Mouse (Mus musculus) heart, embryonic 14.5 days (tissue): ENCODE results near the gene Ttc34. TPM values are rescaled to one million over a fixed set of nuclear protein-coding genes. Genes with fewer than 3 reads are reported as not detected.

Source experiments
- ATAC-seq: fragments of 200-750 bp; cut with Nextera tagmentation; 2 replicates; pipeline ENCODE4 v1.8.0; 2017; ENCODE audit warnings: low read depth, moderate TSS enrichment; ENCODE audit not compliant: insufficient number of reproducible peaks, insufficient read depth, low FRiP score
- H3K27ac ChIP-seq, 2 experiments: fragments of 200-500 bp in 1 of 2; fragments of 300-500 bp in 1 of 2; sonication (generic) in 1 of 2; replicated peaks in 1 of 2; 2 replicates each; pipeline ENCODE4 v1.5.1; 2012 to 2014; ENCODE audit warnings: low read depth in 2 of 2, low read length in 2 of 2, control low read depth in 1 of 2, mild to moderate bottlenecking in 1 of 2, mixed read lengths in 1 of 2; ENCODE audit not compliant: control insufficient read depth in 1 of 2, insufficient read depth in 1 of 2
- H3K27me3 ChIP-seq: fragments of 300-500 bp; sonication (generic); 2 replicates; pipeline ENCODE4 v1.6.1; 2014; ENCODE audit warnings: mild to moderate bottlenecking, low read length, control low read depth; ENCODE audit not compliant: control insufficient read depth, insufficient read depth
- H3K36me3 ChIP-seq: fragments of 300-500 bp; sonication (generic); 2 replicates; pipeline ENCODE4 v1.6.1; 2014; ENCODE audit warnings: mild to moderate bottlenecking, control low read depth, low read length, mixed read lengths; ENCODE audit not compliant: control insufficient read depth, insufficient read depth
- H3K4me1 ChIP-seq, 2 experiments: fragments of 200-500 bp in 1 of 2; fragments of 300-500 bp in 1 of 2; sonication (generic) in 1 of 2; 2 replicates each; pipeline ENCODE4 v1.6.1; 2012 to 2014; ENCODE audit warnings: low read length in 2 of 2, control low read depth in 1 of 2, mixed read lengths in 1 of 2; ENCODE audit not compliant: control insufficient read depth in 2 of 2, insufficient read depth in 2 of 2
- H3K4me2 ChIP-seq: fragments of 300-500 bp; sonication (generic); 2 replicates; pipeline ENCODE4 v1.6.1; 2014; ENCODE audit warnings: mild to moderate bottlenecking, low read length
- H3K4me3 ChIP-seq, 2 experiments: fragments of 200-500 bp in 1 of 2; fragments of 300-500 bp in 1 of 2; sonication (generic) in 1 of 2; 2 replicates each; pipeline ENCODE4 v1.5.1; 2012 to 2014; ENCODE audit warnings: low read length in 2 of 2, mild to moderate bottlenecking in 2 of 2, control low read depth in 1 of 2, low read depth in 1 of 2, moderate library complexity in 1 of 2; ENCODE audit not compliant: control insufficient read depth in 1 of 2, insufficient read depth in 1 of 2
- H3K9ac ChIP-seq: fragments of 300-500 bp; sonication (generic); 2 replicates; pipeline ENCODE4 v1.6.1; 2014; ENCODE audit warnings: mild to moderate bottlenecking, low read length
- H3K9me3 ChIP-seq: fragments of 300-500 bp; sonication (generic); 2 replicates; pipeline ENCODE4 v1.6.1; 2016; ENCODE audit warnings: low read length, control low read depth; ENCODE audit not compliant: control insufficient read depth
- WGBS: fragments of 180-500 bp; shearing (Covaris S2); extraction: QIAGEN DNeasy Blood & Tissue Kit; methylation state at CpG from one replicate; pipeline ENCODE4 v1.1.7; 2014; 5-methylcytosine and 5-hydroxymethylcytosine counted together
- polyA plus RNA-seq: library from polyadenylated mRNA; unstranded; fragments of >200 nt; fragmentation: Nextera tagmentation; extraction: Ambion mirVana; gene quantifications from 2 replicates; pipeline ENCODE4 v1.2.1, GENCODE M21; 2014

Ttc34 gene
- polyA plus RNA-seq, 1 experiment from 2014 or later = 0.22 TPM

DNA sequence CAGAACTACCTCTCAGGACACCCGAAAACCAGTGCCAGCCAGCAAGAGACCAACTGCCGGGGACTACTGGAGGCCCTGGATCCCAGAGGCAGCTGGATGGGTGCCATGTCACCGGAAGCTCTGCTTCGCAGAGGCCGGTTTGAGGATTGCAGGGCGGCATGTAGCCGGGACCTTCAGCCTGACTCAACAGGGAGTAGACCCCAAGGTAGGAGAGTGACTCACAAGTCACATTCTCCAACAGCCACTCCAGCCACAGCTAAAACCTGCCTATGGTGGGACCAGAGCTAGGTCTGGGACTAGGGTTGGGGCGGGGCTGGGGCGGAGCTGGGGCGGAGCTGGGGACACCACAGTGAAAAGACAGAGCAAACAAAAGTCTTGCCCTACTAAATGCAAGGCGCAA, 2.1 kb downstream of the Ttc34 start:
- no peaks in the 10 kb centered on the region for H3K9me3 ChIP-seq
- no peak overlapping the region for H3K27ac ChIP-seq
- H3K27me3 ChIP-seq = no peaks in the 10 kb centered on the region
- H3K9ac ChIP-seq = no peak overlapping the region
- no peak overlapping the region for H3K4me3 ChIP-seq
- H3K4me2 ChIP-seq = no peak overlapping the region
- no peaks in the 10 kb centered on the region for H3K4me1 ChIP-seq
- ATAC-seq = no peak; the same call in 1 of the 2 replicates
- H3K36me3 ChIP-seq = no peaks in the 10 kb centered on the region
- WGBS = 45% methylated on average over 11 of the region's 11 CpGs

DNA sequence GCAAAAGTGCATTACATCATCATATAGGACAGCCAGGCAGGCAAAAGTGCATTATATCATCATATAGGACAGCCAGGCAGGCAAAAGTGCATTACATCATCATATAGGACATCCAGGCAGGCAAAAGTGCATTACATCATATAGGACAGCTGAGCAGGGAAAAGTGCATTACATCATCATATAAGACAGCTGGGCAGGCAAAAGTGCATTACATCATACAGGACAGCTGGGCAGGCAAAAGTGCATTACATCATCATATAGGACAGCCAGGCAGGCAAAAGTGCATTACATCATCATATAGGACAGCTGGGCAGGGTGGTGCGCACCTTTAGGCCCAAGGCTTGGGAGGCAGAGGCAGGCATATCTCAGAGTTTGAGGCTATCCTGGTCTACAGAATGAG, 15.4 kb downstream of the Ttc34 start:
- Histone ChIP-seq H3K4me1 (peaks cover 5% of the 10 kb centered on the region in 2 experiments; a peak in 3 of 4 replicates), H3K27me3 (peaks cover 37% of the 10 kb centered on the region), H3K9ac (no peak overlapping the region), H3K9me3 (0 out of 2 replicates have a peak, but pooled peaks cover 3% of the 10 kb centered on the region), H3K4me2 (no peak overlapping the region), H3K4me3 (no peak overlapping the region), H3K36me3 (no peaks in the 10 kb centered on the region), H3K27ac (no peak overlapping the region)
- ATAC-seq = no peak
- WGBS = 88% methylated on average over 1 of the region's 1 CpGs

DNA sequence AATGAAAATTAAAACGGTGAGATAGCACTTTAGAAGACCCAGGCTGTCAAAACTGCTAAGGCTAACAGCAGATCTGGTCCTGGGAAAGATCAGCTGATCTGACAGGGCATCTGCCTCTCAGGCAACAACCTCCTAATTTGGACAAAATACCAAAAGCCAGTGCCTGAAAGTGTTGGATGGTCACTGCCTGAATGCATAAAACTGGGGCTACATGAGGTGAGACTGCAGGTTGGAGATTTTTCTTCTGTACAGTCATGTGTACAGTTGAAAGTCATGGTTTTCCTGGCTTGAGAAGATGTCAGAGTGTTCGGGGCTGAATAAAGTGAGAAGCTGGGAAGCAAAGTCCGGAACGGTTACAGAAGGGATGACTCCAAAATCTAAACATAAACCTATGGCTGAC, 16.6 kb downstream of the Ttc34 start:
- H3K9ac ChIP-seq = no peak overlapping the region
- peaks cover 41% of the 10 kb centered on the region for H3K27me3 ChIP-seq
- no peak overlapping the region for H3K4me3 ChIP-seq
- no peak overlapping the region for H3K4me2 ChIP-seq
- H3K4me1 ChIP-seq = peaks cover 5% of the 10 kb centered on the region in 2 experiments; a peak in 3 of 4 replicates
- 0 out of 2 replicates have a peak, but pooled peaks cover 3% of the 10 kb centered on the region for H3K9me3 ChIP-seq
- ATAC-seq = no peak
- WGBS = 62% methylated on average over 4 of the region's 4 CpGs
- H3K27ac ChIP-seq = no peak overlapping the region
- H3K36me3 ChIP-seq = no peaks in the 10 kb centered on the region

DNA sequence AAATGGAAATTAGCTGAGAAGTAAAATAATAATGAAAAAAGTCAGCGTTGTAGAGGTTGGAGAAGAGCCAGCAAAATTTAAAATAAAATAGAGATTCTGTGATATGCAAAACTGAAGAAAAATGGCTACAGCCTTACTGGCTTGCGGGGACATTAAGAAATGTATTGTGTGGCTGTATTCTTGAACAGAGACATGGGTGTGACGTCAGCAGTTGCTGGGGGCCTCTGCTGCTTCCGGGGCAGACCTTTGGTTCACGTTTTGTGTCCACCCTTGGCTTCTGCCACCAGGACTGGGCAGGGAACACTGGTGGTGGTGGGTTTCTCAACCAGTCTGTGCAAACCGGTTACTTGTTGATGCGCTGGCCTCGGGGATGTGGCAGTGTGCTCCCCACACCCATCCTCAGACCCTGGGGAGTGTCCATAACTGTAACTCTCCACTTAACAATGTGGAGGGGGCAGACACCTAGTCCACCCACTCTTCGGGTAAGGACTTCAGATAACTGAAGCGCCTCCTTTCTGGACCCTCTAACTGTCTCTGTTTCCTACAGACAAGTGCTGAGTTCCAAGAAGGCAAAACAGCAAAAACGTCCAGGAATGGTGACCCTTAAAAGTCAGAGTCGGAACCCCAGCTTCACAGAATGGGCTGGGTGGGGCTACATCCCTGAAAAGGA, 17.6 kb downstream of the Ttc34 start:
- WGBS = 55% methylated on average over 12 of the region's 12 CpGs
- Histone ChIP-seq H3K4me2 (0 out of 2 replicates have a peak overlapping the region, but pooled peaks have one; percentile 83), H3K36me3 (no peaks in the 10 kb centered on the region), H3K27me3 (peaks cover 41% of the 10 kb centered on the region), H3K4me1 (peaks cover 5% of the 10 kb centered on the region in 2 experiments; a peak in 3 of 4 replicates), H3K9ac (no peak overlapping the region), H3K9me3 (0 out of 2 replicates have a peak, but pooled peaks cover 3% of the 10 kb centered on the region), H3K4me3 (no peak overlapping the region), H3K27ac (no peak overlapping the region)
- ATAC-seq = no peak

DNA sequence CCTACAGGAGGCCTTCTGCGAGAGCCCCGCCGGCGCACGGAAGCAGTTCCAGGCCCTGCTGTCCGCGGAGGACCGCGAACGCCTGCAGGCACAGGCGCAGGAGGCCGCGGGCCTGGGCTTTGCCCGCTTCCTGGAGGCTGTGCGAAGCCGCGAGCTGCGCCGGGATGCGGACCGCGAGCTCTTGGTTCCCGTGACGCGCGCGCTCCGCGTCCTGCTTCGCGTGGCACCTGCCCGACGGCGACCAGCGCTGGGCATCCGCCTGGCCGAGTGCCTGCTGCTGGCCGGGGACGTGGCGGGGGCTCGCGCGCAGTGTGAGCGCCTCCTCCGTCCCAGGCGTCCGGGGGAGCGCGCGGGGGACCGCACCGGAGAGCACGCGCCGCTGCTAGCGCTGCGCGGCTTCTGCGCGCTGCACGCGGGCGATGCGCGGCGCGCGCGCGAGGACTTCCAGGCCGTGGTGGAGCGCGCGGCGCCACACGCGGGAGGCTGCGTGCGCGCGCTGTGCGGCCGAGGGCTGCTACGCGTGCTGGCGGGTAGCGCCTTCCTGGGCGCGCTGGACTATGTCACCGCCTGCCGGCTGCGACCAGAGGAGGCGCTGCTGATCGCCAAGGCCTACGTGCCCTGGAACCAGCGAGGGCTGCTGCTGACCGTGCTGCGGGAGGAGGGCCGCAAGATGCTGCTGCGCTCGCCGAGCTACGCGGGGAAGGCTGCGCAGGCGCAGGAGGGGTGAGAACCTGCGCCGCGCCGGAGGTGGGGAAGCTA, 18.6 kb downstream of the Ttc34 start:
- peaks cover 41% of the 10 kb centered on the region for H3K27me3 ChIP-seq
- 0 out of 2 replicates have a peak, but pooled peaks cover 3% of the 10 kb centered on the region for H3K9me3 ChIP-seq
- peak; percentile 54; the same call in 1 of the 2 replicates for ATAC-seq
- H3K4me3 ChIP-seq = peak overlapping the region; percentile 51 to 56
- H3K9ac ChIP-seq = peak overlapping the region; percentile 54
- under 1% methylated on average over 101 of the region's 110 CpGs for whole genome bisulfite sequencing
- H3K4me1 ChIP-seq = peaks cover 5% of the 10 kb centered on the region in 2 experiments; a peak in 3 of 4 replicates
- H3K27ac ChIP-seq = no peak overlapping the region
- peak overlapping the region; percentile 83 for H3K4me2 ChIP-seq
- no peaks in the 10 kb centered on the region for H3K36me3 ChIP-seq

DNA sequence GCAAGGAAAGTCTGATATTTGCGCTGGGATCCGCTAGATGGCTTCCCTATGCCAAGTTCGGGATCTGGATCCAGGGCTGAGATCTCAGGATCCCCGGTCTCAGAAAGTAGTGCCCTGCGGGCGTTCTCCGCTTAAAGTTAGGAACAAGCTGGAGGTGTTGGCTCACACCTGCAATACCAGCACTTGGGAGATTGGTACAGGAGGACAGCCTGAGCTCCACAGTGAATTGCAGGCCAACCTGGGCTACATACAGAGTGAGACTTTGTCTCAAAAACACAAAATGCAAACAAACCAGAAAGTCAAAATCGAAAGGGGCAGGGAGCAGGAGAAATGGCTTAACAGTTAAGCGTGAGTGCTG, 19.2 kb downstream of the Ttc34 start:
- Histone ChIP-seq H3K9me3 (0 out of 2 replicates have a peak, but pooled peaks cover 3% of the 10 kb centered on the region), H3K36me3 (no peaks in the 10 kb centered on the region), H3K4me2 (peak overlapping the region; percentile 83), H3K27me3 (peaks cover 41% of the 10 kb centered on the region), H3K9ac (peak overlapping the region; percentile 54), H3K4me1 (peaks cover 5% of the 10 kb centered on the region in 2 experiments; a peak in 3 of 4 replicates), H3K4me3 (peak overlapping the region; percentile 51 to 56), H3K27ac (no peak overlapping the region)
- no peak for ATAC-seq
- WGBS = 17% methylated on average over 9 of the region's 9 CpGs

DNA sequence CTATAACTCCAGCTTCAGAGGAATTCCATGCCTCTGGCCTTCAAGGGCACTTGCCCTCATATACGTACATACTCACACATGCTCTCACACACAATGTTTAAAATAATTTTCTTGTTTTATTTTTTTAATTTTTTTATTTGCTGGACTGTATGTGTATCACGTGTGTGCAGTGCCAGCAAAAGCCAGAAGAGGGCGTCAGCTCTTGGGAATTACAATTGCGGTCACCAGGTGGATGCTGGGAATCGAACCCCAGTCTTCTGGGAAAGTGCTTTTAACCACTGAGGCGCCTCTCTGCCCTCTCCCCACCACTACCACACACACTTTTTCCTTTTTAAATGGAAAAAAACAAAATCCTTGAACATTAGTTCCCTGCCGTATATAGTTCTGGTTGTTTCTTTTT, 19.6 kb downstream of the Ttc34 start:
- H3K4me2 ChIP-seq = peak overlapping the region; percentile 83; the same call in 1 of the 2 replicates
- H3K9me3 ChIP-seq = 0 out of 2 replicates have a peak, but pooled peaks cover 3% of the 10 kb centered on the region
- WGBS = 86% methylated on average over 7 of the region's 7 CpGs
- no peak for ATAC-seq
- H3K36me3 ChIP-seq = no peaks in the 10 kb centered on the region
- H3K4me3 ChIP-seq = peak overlapping the region in 1 of 2 experiments; percentile 51; a peak in 1 of 4 replicates
- peaks cover 41% of the 10 kb centered on the region for H3K27me3 ChIP-seq
- peaks cover 5% of the 10 kb centered on the region in 2 experiments; a peak in 3 of 4 replicates for H3K4me1 ChIP-seq
- peak overlapping the region; percentile 54; the same call in 1 of the 2 replicates for H3K9ac ChIP-seq
- H3K27ac ChIP-seq = no peak overlapping the region
